Mouse (Mus musculus) liver, adult 2 months (tissue): ENCODE data around the gene Ube2n. TPM values are rescaled to one million over a fixed set of nuclear protein-coding genes. Genes with fewer than 3 reads are reported as not detected.
"Not testable (repeated sequence)": the region's sequence is repeated elsewhere in the genome, so short reads cannot be mapped to it uniquely, and the experiment has no call there.

Source experiments
- DNase-seq: peaks from one replicate; pipeline ENCODE4 v3.0.0-alpha.2; 2011; ENCODE audit warnings: low read depth, low spot score; ENCODE audit errors: extremely low read depth
- H3K27ac ChIP-seq: fragments of 200-500 bp; replicated peaks from 2 replicates; pipeline ENCODE4 v1.5.1; 2012; ENCODE audit warnings: low read depth, mild to moderate bottlenecking, control low read depth, inconsistent platforms, low read length; ENCODE audit not compliant: insufficient read depth
- H3K27me3 ChIP-seq: fragments of 200-500 bp; 2 replicates; pipeline ENCODE4 v1.6.1; 2012; ENCODE audit warnings: mild to moderate bottlenecking, moderate library complexity, low read length, inconsistent platforms; ENCODE audit not compliant: control insufficient read depth, insufficient read depth
- H3K36me3 ChIP-seq: fragments of 200-500 bp; 2 replicates; pipeline ENCODE4 v1.6.1; 2012; ENCODE audit warnings: low read length, inconsistent platforms; ENCODE audit not compliant: control insufficient read depth, insufficient read depth
- H3K4me1 ChIP-seq: fragments of 200-500 bp; 2 replicates; pipeline ENCODE4 v1.6.1; 2011; ENCODE audit warnings: low read length; ENCODE audit not compliant: control insufficient read depth, insufficient read depth
- H3K4me3 ChIP-seq: fragments of 200-500 bp; 2 replicates; pipeline ENCODE4 v1.5.1; 2011; ENCODE audit warnings: low read depth, mild to moderate bottlenecking, control low read depth, low read length, moderate library complexity; ENCODE audit not compliant: insufficient read depth
- H3K79me2 ChIP-seq: fragments of 200-500 bp; 2 replicates; pipeline ENCODE4 v1.6.1; 2012; ENCODE audit warnings: inconsistent platforms, mild to moderate bottlenecking, low read length, moderate library complexity; ENCODE audit not compliant: control insufficient read depth, insufficient read depth
- H3K9ac ChIP-seq: fragments of 200-500 bp; 2 replicates; pipeline ENCODE4 v1.6.1; 2012; ENCODE audit warnings: low read depth, mild to moderate bottlenecking, control low read depth, inconsistent platforms, low read length
- CTCF ChIP-seq: fragments of 200-500 bp; IDR thresholded peaks from 2 replicates; pipeline ENCODE4 v1.5.1; 2011; ENCODE audit warnings: low read depth, low read length, control low read depth
- POLR2A ChIP-seq: fragments of 200-500 bp; IDR thresholded peaks from 2 replicates; pipeline ENCODE4 v1.6.1; 2011; ENCODE audit warnings: low read length, control low read depth; ENCODE audit not compliant: insufficient read depth; ENCODE audit errors: extremely low read depth
- WGBS: fragments of 180-500 bp; shearing (Covaris S2); methylation state at CpG from one replicate; pipeline ENCODE4 v1.1.7; 2018; 5-methylcytosine and 5-hydroxymethylcytosine counted together
- polyA plus RNA-seq: library from polyadenylated mRNA; depleted of rRNA; stranded (reverse); fragments of >200 nt; gene quantifications from 2 replicates; pipeline ENCODE4 v1.2.3, GENCODE M21; 2012
- total RNA-seq: library from RNA; depleted of rRNA; stranded (reverse); fragments of >200 nt; gene quantifications from 2 replicates; pipeline ENCODE4 v1.2.3, GENCODE M21; 2014

The Ube2n gene
- total and polyA plus RNA-seq, 2 experiments = 19.2 to 29.6 TPM

DNA sequence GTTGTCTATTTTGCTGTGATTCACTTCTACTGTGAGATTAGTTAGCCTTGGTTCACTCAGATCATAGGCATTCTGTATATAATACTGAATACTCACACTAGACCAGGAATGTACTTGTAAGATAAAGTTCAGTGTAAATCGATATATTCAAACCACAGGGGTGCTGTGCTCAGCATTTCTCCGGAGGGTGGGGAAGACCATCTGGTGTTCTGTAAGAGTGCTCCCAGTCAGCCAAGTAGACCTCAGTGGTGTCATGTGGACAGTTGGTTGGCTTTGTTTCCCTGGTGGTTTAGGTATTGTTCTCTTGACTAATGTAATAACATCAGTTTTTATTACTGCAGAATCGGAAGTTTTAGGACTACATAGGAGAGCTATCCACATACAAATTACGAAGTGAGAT is 30.1 kb downstream of the Ube2n start:
- no peak overlapping the region for H3K9ac ChIP-seq
- peaks cover 4% of the 10 kb centered on the region for H3K4me1 ChIP-seq
- no peak for TF ChIP-seq CTCF
- TF ChIP-seq POLR2A = no peak
- H3K4me3 ChIP-seq = no peak overlapping the region
- H3K27me3 ChIP-seq = no peaks in the 10 kb centered on the region
- H3K36me3 ChIP-seq = peaks cover 40% of the 10 kb centered on the region
- no peak overlapping the region for H3K27ac ChIP-seq
- H3K79me2 ChIP-seq = peaks cover under 1% of the 10 kb centered on the region; the same call in 1 of the 2 replicates
- 79% methylated on average over 4 of the region's 4 CpGs for WGBS
- DNase-seq = no peak

DNA sequence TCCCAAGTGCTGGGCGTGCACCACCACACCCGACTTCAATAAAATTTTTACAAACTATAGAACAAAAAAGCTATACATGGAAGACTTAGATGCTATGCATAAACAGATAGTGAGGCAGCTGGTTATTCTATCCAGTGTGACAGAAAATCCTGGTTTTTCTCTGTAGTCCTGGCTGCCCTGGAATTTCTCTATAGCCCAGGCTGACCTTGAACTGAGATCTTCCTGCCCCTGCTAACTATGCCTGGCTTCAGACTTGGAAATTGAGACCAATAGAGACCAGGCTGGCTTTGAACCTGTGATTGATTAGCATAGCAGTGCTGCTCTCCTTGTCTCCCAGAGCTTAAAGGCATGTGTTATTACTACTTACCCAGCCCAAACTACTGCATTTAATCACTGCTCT is 31.2 kb downstream of the Ube2n start:
- no peak for DNase-seq
- Histone ChIP-seq H3K27ac (no peak overlapping the region), H3K36me3 (peaks cover 48% of the 10 kb centered on the region), H3K79me2 (no peaks in the 10 kb centered on the region; the same call in 1 of the 2 replicates), H3K27me3 (no peaks in the 10 kb centered on the region), H3K4me3 (no peak overlapping the region), H3K4me1 (peaks cover 4% of the 10 kb centered on the region; the same call in 1 of the 2 replicates), H3K9ac (no peak overlapping the region)
- no peak for TF ChIP-seq POLR2A
- TF ChIP-seq CTCF = no peak
- WGBS = 95% methylated on average over 2 of the region's 2 CpGs

DNA sequence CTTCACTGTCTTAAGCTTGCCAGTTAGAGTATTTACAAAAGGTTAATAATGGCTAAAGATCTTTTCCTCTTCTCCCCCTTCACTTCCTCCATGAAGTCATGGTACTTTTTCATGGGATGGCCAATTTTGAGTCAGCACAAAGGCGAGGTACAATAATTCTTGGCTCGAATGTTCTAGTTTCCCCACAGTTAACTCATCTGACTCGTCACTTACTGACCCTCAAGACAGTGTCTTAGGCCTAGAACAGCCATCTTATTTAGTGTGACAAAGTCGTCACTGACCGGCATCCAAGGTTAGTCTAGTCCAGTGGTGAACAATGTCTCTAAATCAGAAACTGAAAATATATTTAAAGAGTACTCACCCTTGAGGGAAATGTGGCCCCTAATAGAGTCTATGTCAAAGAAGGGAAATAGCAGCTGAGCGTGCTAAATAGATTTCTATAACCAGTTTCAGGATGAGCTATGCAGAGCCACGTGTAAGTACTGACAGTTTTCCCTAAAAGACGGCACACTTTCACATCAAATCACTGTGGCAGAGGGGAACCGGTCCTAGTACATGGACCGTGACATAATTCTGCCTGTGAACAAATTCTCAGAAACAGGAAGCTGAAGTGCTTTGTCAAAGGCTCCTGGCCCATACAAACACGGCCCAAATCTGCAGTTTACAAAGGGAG is 33.3 kb downstream of the Ube2n start:
- 79% methylated on average over 11 of the region's 11 CpGs for WGBS
- H3K4me1 ChIP-seq = peaks cover 4% of the 10 kb centered on the region
- H3K36me3 ChIP-seq = peaks cover 53% of the 10 kb centered on the region
- no peak for TF ChIP-seq CTCF
- TF ChIP-seq POLR2A = no peak
- H3K79me2 ChIP-seq = peaks cover 3% of the 10 kb centered on the region; the same call in 1 of the 2 replicates
- no peak for DNase-seq
- no peak overlapping the region for H3K4me3 ChIP-seq
- no peak overlapping the region for H3K27ac ChIP-seq
- H3K9ac ChIP-seq = no peak overlapping the region
- no peaks in the 10 kb centered on the region for H3K27me3 ChIP-seq

DNA sequence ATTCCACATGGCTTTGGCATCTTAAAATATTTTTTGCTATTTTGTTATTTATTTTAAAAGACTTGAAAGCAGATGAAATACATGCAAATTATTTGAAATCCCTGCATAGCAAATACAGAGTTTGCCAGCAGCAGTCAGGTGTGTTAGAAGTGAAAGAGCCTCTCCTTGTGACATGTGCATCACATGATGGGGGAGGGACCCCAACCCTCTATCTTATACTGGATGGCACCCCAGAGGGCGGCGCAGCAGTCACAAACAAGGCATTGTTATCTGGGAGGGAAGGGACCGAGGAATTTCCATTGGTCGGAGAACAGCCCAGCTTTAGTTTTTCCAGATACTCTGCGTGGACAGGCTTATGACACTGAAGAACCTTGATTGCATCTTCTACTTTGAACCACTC is 34.1 kb downstream of the Ube2n start:
- not testable (repeated sequence) for H3K4me1 ChIP-seq, H3K79me2 ChIP-seq, H3K9ac ChIP-seq, DNase-seq, H3K27ac ChIP-seq, H3K27me3 ChIP-seq, H3K4me3 ChIP-seq
- H3K36me3 ChIP-seq = peaks cover 53% of the 10 kb centered on the region
- 91% methylated on average over 5 of the region's 5 CpGs for WGBS

DNA sequence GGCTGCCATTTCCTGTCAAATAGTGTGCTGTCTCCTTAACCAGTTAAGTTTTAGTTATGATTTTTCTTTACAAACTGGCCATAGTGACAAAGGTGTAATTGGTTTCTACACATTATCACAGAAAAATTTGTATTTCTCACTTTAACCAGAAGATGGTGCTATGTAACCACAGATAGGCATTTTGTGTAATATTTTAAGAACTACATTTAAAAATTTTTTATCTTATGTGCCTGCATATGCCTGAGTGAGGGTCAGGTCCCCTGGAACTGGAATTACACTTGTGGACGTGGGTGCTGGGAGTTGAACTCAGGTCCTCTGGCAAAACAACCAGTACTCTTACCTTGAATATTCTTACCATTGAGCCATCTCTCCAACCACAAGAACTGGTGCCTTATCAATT is 35.6 kb downstream of the Ube2n start:
- Histone ChIP-seq H3K4me3 (no peak overlapping the region), H3K9ac (no peak overlapping the region), H3K27ac (no peak overlapping the region), H3K4me1 (peaks cover 12% of the 10 kb centered on the region), H3K27me3 (no peaks in the 10 kb centered on the region), H3K36me3 (peaks cover 47% of the 10 kb centered on the region), H3K79me2 (peaks cover 21% of the 10 kb centered on the region)
- 74% methylated on average over 1 of the region's 1 CpGs for WGBS
- no peak for DNase-seq
- TF ChIP-seq CTCF (peak; percentile 57), POLR2A (no peak)

DNA sequence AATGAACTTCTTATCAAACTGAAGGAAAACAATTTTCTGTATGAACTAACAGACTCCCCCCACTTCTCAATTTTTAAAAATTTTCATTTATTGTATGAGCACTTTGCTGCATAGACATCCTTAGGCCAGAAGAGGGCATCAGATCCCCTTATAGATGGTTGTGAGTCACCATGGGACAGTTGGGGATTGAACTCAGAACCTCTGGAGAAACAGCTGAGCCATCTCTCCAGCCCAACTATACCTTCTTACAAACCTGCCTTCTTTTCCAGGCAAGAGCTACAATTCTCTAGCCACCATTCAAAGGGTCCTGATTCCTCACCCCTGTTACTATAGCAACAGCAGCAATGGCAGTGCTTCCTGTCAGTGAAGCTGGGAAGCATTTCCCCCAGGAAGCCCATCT is 36.8 kb downstream of the Ube2n start:
- no peak overlapping the region for H3K4me3 ChIP-seq
- peaks cover 34% of the 10 kb centered on the region for H3K79me2 ChIP-seq
- peaks cover 40% of the 10 kb centered on the region for H3K36me3 ChIP-seq
- no peak for TF ChIP-seq CTCF
- TF ChIP-seq POLR2A = no peak
- DNase-seq = no peak
- H3K27ac ChIP-seq = no peak overlapping the region
- peaks cover 18% of the 10 kb centered on the region for H3K4me1 ChIP-seq
- H3K9ac ChIP-seq = no peak overlapping the region
- H3K27me3 ChIP-seq = no peaks in the 10 kb centered on the region
